Comparison of ENCODE assay signal across 8 mouse cellular contexts in the genomic region with DNA sequence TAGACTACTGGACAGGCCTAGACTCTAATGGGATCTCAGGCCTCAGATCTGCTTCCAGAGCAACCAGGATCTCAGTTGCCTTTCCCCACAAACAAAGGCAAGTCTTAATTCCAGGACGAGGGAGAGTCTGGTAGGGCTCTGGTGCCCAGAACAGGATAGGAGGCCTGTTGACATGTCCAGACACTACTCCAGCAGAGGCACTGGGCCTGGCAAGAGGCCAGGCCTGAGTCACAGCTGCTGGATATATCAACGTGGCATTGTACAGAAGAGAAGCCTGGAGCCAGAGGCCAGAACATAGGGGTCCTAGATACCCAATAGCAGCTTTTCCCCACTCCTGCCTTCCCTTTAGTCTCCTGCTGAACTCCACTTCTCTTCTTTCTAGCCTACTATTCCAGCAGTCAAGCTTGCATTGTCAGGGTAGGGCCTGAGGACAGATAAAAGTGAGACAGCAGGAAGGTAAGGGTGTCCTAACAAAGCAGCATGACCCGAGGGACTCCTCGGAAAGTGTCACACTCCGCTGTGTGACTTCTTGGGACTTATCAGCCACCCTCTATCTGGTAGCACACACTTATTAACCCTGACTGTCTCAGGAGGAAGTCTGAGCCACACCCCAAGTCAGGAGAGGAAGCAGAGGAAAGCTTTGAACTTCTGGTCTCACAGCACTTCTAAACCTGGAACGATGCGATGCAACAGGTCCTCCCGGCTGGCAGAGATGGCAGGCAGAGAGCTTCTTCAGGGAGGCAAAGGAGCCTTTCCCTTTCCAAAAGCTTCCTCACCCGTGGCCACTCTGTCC. TPM values are rescaled to one million over a fixed set of nuclear protein-coding genes. Genes with fewer than 3 reads are reported as not detected.
A peak's percentile ranks its signal among the peaks of the same experiment; 100 is the strongest.
DNase-seq lines count a peak whose midpoint lies in the region; ATAC-seq and TF ChIP-seq lines count a peak whose summit lies in the region.

No protein-coding gene starts in this region.

- 67% methylated on average over 9 of the region's 9 CpGs for WGBS in kidney, embryonic 14.5 days
- 62% methylated on average over 9 of the region's 9 CpGs for WGBS in embryonic facial prominence, embryonic 13.5 days
- WGBS in liver, embryonic 12.5 days (ENCODE audit: insufficient replicate concordance), result 16% methylated on average over 9 of the region's 9 CpGs

- no peak for ATAC-seq in kidney, embryonic 14.5 days (ENCODE audit: low FRiP score, low TSS enrichment)
- ATAC-seq in G1E (ENCODE audit: extremely low read depth, insufficient number of reproducible peaks, low FRiP score, poor library complexity, severe bottlenecking), result no peak
- ATAC-seq in embryonic facial prominence, embryonic 13.5 days (ENCODE audit: insufficient number of reproducible peaks, insufficient read depth, low FRiP score, low TSS enrichment, low read depth), result no peak
- ATAC-seq in liver, embryonic 12.5 days, result peak; percentile 52
- no peak for ATAC-seq in monocyte, adult 5-6 weeks (replicated peaks; ENCODE audit: insufficient number of reproducible peaks, low FRiP score, low TSS enrichment, poor library complexity, severe bottlenecking)

- intact Hi-C loops in heart, postnatal 25 days (cut with DNase I), result no loop called here

- peaks cover 30% of the 10 kb centered on the region for H3K4me1 ChIP-seq in kidney, embryonic 14.5 days (ENCODE audit: control insufficient read depth, insufficient read depth, low read length)
- peaks cover 85% of the 10 kb centered on the region for H3K4me1 ChIP-seq in G1E (ENCODE audit: insufficient read depth, low read depth, low read length)
- H3K4me1 ChIP-seq in embryonic facial prominence, embryonic 13.5 days, result peaks cover 62% of the 10 kb centered on the region
- peaks cover 98% of the 10 kb centered on the region for H3K4me1 ChIP-seq in liver, embryonic 12.5 days

- H3K27ac ChIP-seq in kidney, embryonic 14.5 days (ENCODE audit: low read depth, low read length), result no peak overlapping the region; the same call in 1 of the 2 replicates
- peak overlapping the region; percentile 92 for H3K27ac ChIP-seq in embryonic facial prominence, embryonic 13.5 days
- H3K27ac ChIP-seq in liver, embryonic 12.5 days, result peak overlapping the region; percentile 97

- DNase-seq in kidney, adult 18-20 months, result peak; percentile 50
- DNase-seq in G1E (ENCODE audit: low spot score), result no peak
- DNase-seq in heart, postnatal 25 days (ENCODE audit: low spot score), result peak; percentile 59
- DNase-seq in spleen, postnatal 4 days (ENCODE audit: low spot score in 2 of 2), result peak; percentile 53 to 77

- H3K27me3 ChIP-seq in kidney, embryonic 14.5 days (ENCODE audit: control insufficient read depth, insufficient read depth, low read length), result no peaks in the 10 kb centered on the region
- no peaks in the 10 kb centered on the region for H3K27me3 ChIP-seq in G1E (ENCODE audit: insufficient read depth, low read length)
- H3K27me3 ChIP-seq in embryonic facial prominence, embryonic 13.5 days, result no peaks in the 10 kb centered on the region
- no peaks in the 10 kb centered on the region for H3K27me3 ChIP-seq in liver, embryonic 12.5 days (replicated peaks)

- no peak for TF ChIP-seq CTCF in G1E (IDR thresholded peaks at IDR 0.05; ENCODE audit: low read depth, low read length)

- no peaks in the 10 kb centered on the region for H3K36me3 ChIP-seq in kidney, embryonic 14.5 days (ENCODE audit: control insufficient read depth, insufficient read depth, low read length)
- H3K36me3 ChIP-seq in G1E (replicated peaks), result peaks cover 71% of the 10 kb centered on the region
- H3K36me3 ChIP-seq in embryonic facial prominence, embryonic 13.5 days, result peaks cover 40% of the 10 kb centered on the region
- H3K36me3 ChIP-seq in liver, embryonic 12.5 days, result peaks cover 62% of the 10 kb centered on the region

- H3K4me3 ChIP-seq in kidney, embryonic 14.5 days (ENCODE audit: low read length), result no peak overlapping the region
- peak overlapping the region; percentile 51; the same call in 1 of the 2 replicates for H3K4me3 ChIP-seq in G1E (ENCODE audit: low read depth, low read length)
- no peak overlapping the region for H3K4me3 ChIP-seq in embryonic facial prominence, embryonic 13.5 days
- H3K4me3 ChIP-seq in liver, embryonic 12.5 days, result peak overlapping the region; percentile 33

- no peak overlapping the region for H3K4me2 ChIP-seq in kidney, embryonic 14.5 days (replicated peaks; ENCODE audit: low read depth, low read length)
- no peak overlapping the region for H3K4me2 ChIP-seq in embryonic facial prominence, embryonic 13.5 days
- H3K4me2 ChIP-seq in liver, embryonic 12.5 days, result peak overlapping the region; percentile 96

- no peaks in the 10 kb centered on the region for H3K9me3 ChIP-seq in kidney, embryonic 14.5 days (ENCODE audit: control insufficient read depth, low read length)
- H3K9me3 ChIP-seq in G1E (replicated peaks), result no peaks in the 10 kb centered on the region
- no peaks in the 10 kb centered on the region for H3K9me3 ChIP-seq in embryonic facial prominence, embryonic 13.5 days
- no peaks in the 10 kb centered on the region for H3K9me3 ChIP-seq in liver, embryonic 12.5 days (replicated peaks)

- no peak overlapping the region; the same call in 1 of the 2 replicates for H3K9ac ChIP-seq in kidney, embryonic 14.5 days (ENCODE audit: low read depth, low read length)
- H3K9ac ChIP-seq in embryonic facial prominence, embryonic 13.5 days, result 0 out of 2 replicates have a peak overlapping the region, but pooled peaks have one; percentile 21
- peak overlapping the region; percentile 71 for H3K9ac ChIP-seq in liver, embryonic 12.5 days

RNA-seq across cellular contexts. Expression of a gene that starts 14.7 kb away (rescaled TPM):
- 41.6 and 55.7 TPM in 2 replicates for polyA plus RNA-seq in kidney, embryonic 14.5 days (2014; fragmentation: Nextera tagmentation; extraction: Ambion mirVana)
- total RNA-seq in G1E (2014; fragmentation: Nextera tagmentation), result 69.3 and 72.1 TPM in 2 replicates
- total RNA-seq in G1E (2017), result 96.4 and 98.2 TPM in 2 replicates
- polyA plus RNA-seq in G1E (2012), result 336 and 381 TPM in 2 replicates
- polyA plus RNA-seq in embryonic facial prominence, embryonic 13.5 days (2015; fragmentation: Nextera tagmentation; extraction: Ambion mirVana), result 311 and 321 TPM in 2 replicates
- total RNA-seq in heart, postnatal 25 days (2021), result 100 to 1,000 TPM; 121 to 132 TPM
- polyA plus RNA-seq in liver, embryonic 12.5 days (2016; fragmentation: Nextera tagmentation; extraction: Ambion mirVana), result 189 TPM in 2 replicates
- 28.1 to 43.4 TPM (median 40.8 TPM) in 3 replicates for total RNA-seq in monocyte, adult 5-6 weeks (2017)

RNA-seq across cellular contexts. Expression of a gene that starts 34.0 kb away (rescaled TPM):
- 5.7 and 10.0 TPM in 2 replicates for polyA plus RNA-seq in kidney, embryonic 14.5 days (2014; fragmentation: Nextera tagmentation; extraction: Ambion mirVana)
- 1.1 TPM in 1 of 2 replicates, not detected in the other for total RNA-seq in G1E (2014; fragmentation: Nextera tagmentation)
- 0.23 and 0.66 TPM in 2 replicates for total RNA-seq in G1E (2017)
- polyA plus RNA-seq in G1E (2012), result 1.3 and 1.7 TPM in 2 replicates
- 10.3 and 13.3 TPM in 2 replicates for polyA plus RNA-seq in embryonic facial prominence, embryonic 13.5 days (2015; fragmentation: Nextera tagmentation; extraction: Ambion mirVana)
- total RNA-seq in heart, postnatal 25 days (2021), result 1 to 10 TPM; 1.9 to 3.7 TPM
- polyA plus RNA-seq in liver, embryonic 12.5 days (2016; fragmentation: Nextera tagmentation; extraction: Ambion mirVana), result 14.4 and 17.6 TPM in 2 replicates
- 41.3 to 161 TPM (median 62.1 TPM) in 3 replicates for total RNA-seq in monocyte, adult 5-6 weeks (2017)

RNA-seq across cellular contexts. Expression of a gene that starts 37.2 kb away (rescaled TPM):
- polyA plus RNA-seq in kidney, embryonic 14.5 days (2014; fragmentation: Nextera tagmentation; extraction: Ambion mirVana), result 31.6 and 32.2 TPM in 2 replicates
- total RNA-seq in G1E (2014; fragmentation: Nextera tagmentation) (6.2 and 8.2 TPM in 2 replicates), G1E (2017) (1.7 and 2.0 TPM in 2 replicates)
- polyA plus RNA-seq in G1E (2012), result 9.0 and 9.6 TPM in 2 replicates
- 32.2 and 33.4 TPM in 2 replicates for polyA plus RNA-seq in embryonic facial prominence, embryonic 13.5 days (2015; fragmentation: Nextera tagmentation; extraction: Ambion mirVana)
- under 1 TPM; 0.39 to 0.61 TPM for total RNA-seq in heart, postnatal 25 days (2021)
- polyA plus RNA-seq in liver, embryonic 12.5 days (2016; fragmentation: Nextera tagmentation; extraction: Ambion mirVana), result 2.8 and 3.1 TPM in 2 replicates
- 0.19 to 0.39 TPM in 2 of 3 replicates, not detected in the other for total RNA-seq in monocyte, adult 5-6 weeks (2017)

RNA-seq across cellular contexts. Expression of a gene that starts 53.1 kb away (rescaled TPM):
- polyA plus RNA-seq in kidney, embryonic 14.5 days (2014; fragmentation: Nextera tagmentation; extraction: Ambion mirVana), result 14.2 and 16.7 TPM in 2 replicates
- total RNA-seq in G1E (2014; fragmentation: Nextera tagmentation), result 1.6 and 4.5 TPM in 2 replicates
- total RNA-seq in G1E (2017), result 0.35 TPM in 1 of 2 replicates, not detected in the other
- polyA plus RNA-seq in G1E (2012), result 0.67 and 0.88 TPM in 2 replicates
- 18.6 and 19.5 TPM in 2 replicates for polyA plus RNA-seq in embryonic facial prominence, embryonic 13.5 days (2015; fragmentation: Nextera tagmentation; extraction: Ambion mirVana)
- total RNA-seq in heart, postnatal 25 days (2021), result not detected
- 0.70 TPM in 1 of 2 replicates, not detected in the other for polyA plus RNA-seq in liver, embryonic 12.5 days (2016; fragmentation: Nextera tagmentation; extraction: Ambion mirVana)
- 0.97 TPM in 1 of 3 replicates, not detected in the others for total RNA-seq in monocyte, adult 5-6 weeks (2017)

RNA-seq across cellular contexts. Expression of a gene that starts 57.8 kb away (rescaled TPM):
- polyA plus RNA-seq in kidney, embryonic 14.5 days (2014; fragmentation: Nextera tagmentation; extraction: Ambion mirVana), result 81.7 and 165 TPM in 2 replicates
- total RNA-seq in G1E (2014; fragmentation: Nextera tagmentation), result 44.7 and 64.5 TPM in 2 replicates
- total RNA-seq in G1E (2017), result 97.5 and 98.0 TPM in 2 replicates
- 96.1 and 182 TPM in 2 replicates for polyA plus RNA-seq in G1E (2012)
- polyA plus RNA-seq in embryonic facial prominence, embryonic 13.5 days (2015; fragmentation: Nextera tagmentation; extraction: Ambion mirVana), result 164 and 169 TPM in 2 replicates
- total RNA-seq in heart, postnatal 25 days (2021), result 10 to 100 TPM; 84.2 to 92.5 TPM
- polyA plus RNA-seq in liver, embryonic 12.5 days (2016; fragmentation: Nextera tagmentation; extraction: Ambion mirVana), result 101 and 102 TPM in 2 replicates
- 61.5 to 63.7 TPM (median 63.2 TPM) in 3 replicates for total RNA-seq in monocyte, adult 5-6 weeks (2017)

Comparison
In these comparisons a context has a peak if more than half of its experiments do, and no peak if none do; other contexts are left out.
1. H3K4me3 ChIP-seq: peak in G1E (single experiment) and liver, embryonic 12.5 days (single experiment); none in kidney, embryonic 14.5 days (single experiment) and embryonic facial prominence, embryonic 13.5 days (single experiment).